Mouse (Mus musculus): Measurements from ENCODE around the gene Wdr86.
A peak's percentile ranks its signal among the peaks of the same experiment; 100 is the strongest.

The Wdr86 gene

DNA sequence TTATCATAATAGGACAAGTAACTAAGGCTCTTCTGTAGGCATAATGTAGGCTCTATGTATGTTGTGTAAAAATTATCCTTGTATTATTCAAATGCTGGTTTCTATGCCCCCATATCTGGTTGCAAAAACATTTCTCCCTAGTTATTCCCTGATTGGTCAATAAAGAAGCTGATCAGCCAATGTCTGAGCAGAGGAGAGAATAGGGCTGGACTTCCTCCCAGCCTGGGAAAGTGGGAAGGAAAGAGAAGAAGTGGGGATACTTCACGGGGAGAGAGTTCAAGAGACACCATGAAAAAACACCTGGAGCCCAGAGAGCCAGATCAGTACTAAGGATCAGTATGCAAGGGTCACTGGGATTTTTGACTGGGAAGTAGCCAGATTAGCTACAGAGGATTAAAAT is 49.1 kb downstream of the Wdr86 start:
- DNase-seq: no peak

DNA sequence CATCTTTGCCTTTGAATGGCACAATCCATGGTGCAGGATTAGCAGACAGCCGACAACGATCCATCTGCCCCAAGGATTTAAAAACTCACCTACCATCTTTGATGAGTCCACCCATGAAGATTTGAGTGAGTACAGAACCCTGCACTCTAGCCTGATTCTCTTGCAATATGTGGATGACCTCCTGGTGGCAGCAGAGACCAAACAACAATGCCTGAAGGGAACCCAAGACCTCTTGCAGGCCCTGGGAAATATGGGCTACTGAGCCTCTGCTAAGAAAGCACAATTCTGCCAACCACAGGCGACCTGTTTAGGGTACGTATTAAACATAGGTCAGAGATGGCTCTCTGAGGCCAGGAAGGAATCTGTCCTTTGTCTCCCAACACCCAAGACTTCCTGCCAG is 56.3 kb downstream of the Wdr86 start:
- peak; percentile 87 for DNase-seq
